Mouse (Mus musculus) cerebellum, adult 11 months (tissue): ENCODE data around the gene Gm20671.
A peak's percentile ranks its signal among the peaks of the same experiment; 100 is the strongest.
"Not testable (repeated sequence)": the region's sequence is repeated elsewhere in the genome, so short reads cannot be mapped to it uniquely, and the experiment has no call there.

Source experiments
- DNase-seq: peaks from one replicate; pipeline ENCODE4 v3.0.0; 2022

Gene Gm20671

GRCm38 (mm10) chr5:32784726-32785125 lies 42.2 kb downstream of the Gm20671 start:
- no peak for DNase-seq

GRCm38 (mm10) chr5:32781596-32781995 lies 45.3 kb downstream of the Gm20671 start:
- no peak for DNase-seq

- DNase-seq, result no peak
These were observed 48.7 kb downstream of the Gm20671 start for GRCm38 (mm10) chr5:32778168-32778567.

- no peak for DNase-seq
These were observed 54.5 kb downstream of the Gm20671 start for GRCm38 (mm10) chr5:32772361-32772760.

- no peak for DNase-seq
These were observed 59.1 kb downstream of the Gm20671 start for GRCm38 (mm10) chr5:32767636-32768373.

- no peak for DNase-seq
These were observed 59.9 kb downstream of the Gm20671 start for GRCm38 (mm10) chr5:32767004-32767403.

GRCm38 (mm10) chr5:32761566-32762140 lies 65.3 kb downstream of the Gm20671 start:
- DNase-seq, result no peak

GRCm38 (mm10) chr5:32760787-32761186 lies 66.1 kb downstream of the Gm20671 start:
- DNase-seq, result no peak

- DNase-seq, result not testable (repeated sequence)
These were observed 66.6 kb downstream of the Gm20671 start for GRCm38 (mm10) chr5:32760352-32760751.

GRCm38 (mm10) chr5:32759662-32760061 lies 67.2 kb downstream of the Gm20671 start:
- no peak for DNase-seq

- DNase-seq, result no peak
These were observed 70.8 kb downstream of the Gm20671 start for GRCm38 (mm10) chr5:32756141-32756540.

GRCm38 (mm10) chr5:32751736-32752135 lies 75.2 kb downstream of the Gm20671 start:
- no peak for DNase-seq

GRCm38 (mm10) chr5:32748936-32749335 lies 78.0 kb downstream of the Gm20671 start:
- no peak for DNase-seq

GRCm38 (mm10) chr5:32747650-32748375 lies 79.1 kb downstream of the Gm20671 start:
- peak; percentile 46 for DNase-seq

GRCm38 (mm10) chr5:32745705-32746655 lies 80.9 kb downstream of the Gm20671 start:
- DNase-seq, result peak; percentile 28

GRCm38 (mm10) chr5:32742149-32742548 lies 84.8 kb downstream of the Gm20671 start:
- peak; percentile 70 for DNase-seq

GRCm38 (mm10) chr5:32741377-32741776 lies 85.5 kb downstream of the Gm20671 start:
- DNase-seq, result not testable (repeated sequence)

GRCm38 (mm10) chr5:32740850-32741249 lies 86.1 kb downstream of the Gm20671 start:
- DNase-seq, result not testable (repeated sequence)

- DNase-seq, result no peak
These were observed 86.8 kb downstream of the Gm20671 start for GRCm38 (mm10) chr5:32740138-32740537.

- not testable (repeated sequence) for DNase-seq
These were observed 90.1 kb downstream of the Gm20671 start for GRCm38 (mm10) chr5:32736770-32737169.

GRCm38 (mm10) chr5:32735779-32736178 lies 91.1 kb downstream of the Gm20671 start:
- no peak for DNase-seq

GRCm38 (mm10) chr5:32733892-32734291 lies 93.0 kb downstream of the Gm20671 start:
- DNase-seq, result not testable (repeated sequence)

- DNase-seq, result no peak
These were observed 98.1 kb downstream of the Gm20671 start for GRCm38 (mm10) chr5:32728851-32729250.
